Mouse (Mus musculus): ENCODE results near the gene Rtn4ip1.
A peak's percentile ranks its signal among the peaks of the same experiment; 100 is the strongest.

The Rtn4ip1 gene

DNA sequence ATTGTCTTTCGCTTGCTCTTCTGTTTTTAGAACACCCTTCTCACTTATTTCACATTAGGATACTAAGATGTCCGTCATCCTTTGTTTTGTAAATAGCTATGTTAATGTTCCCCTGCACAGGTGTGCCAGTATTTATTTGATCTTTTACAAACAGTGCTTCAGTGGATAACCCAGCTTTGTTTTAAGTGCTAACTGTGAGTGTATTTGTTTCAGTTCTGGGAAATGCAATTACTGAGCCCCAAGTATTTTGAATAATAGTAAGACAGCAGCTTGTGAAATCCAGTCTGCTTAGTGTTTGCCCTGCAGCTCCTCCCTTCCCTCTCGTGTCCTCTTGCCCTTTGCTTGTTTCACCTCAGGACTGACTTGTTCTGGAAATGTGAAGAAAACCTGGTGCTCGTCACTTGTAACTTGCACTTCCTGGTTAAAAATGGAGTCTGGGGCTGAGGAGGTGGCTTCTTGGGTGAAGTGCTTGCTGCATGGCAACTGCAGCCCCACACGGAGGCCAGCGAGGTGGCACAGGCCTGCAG lies 37.6 kb downstream of the Rtn4ip1 start:
- DNase-seq: no peak

DNA sequence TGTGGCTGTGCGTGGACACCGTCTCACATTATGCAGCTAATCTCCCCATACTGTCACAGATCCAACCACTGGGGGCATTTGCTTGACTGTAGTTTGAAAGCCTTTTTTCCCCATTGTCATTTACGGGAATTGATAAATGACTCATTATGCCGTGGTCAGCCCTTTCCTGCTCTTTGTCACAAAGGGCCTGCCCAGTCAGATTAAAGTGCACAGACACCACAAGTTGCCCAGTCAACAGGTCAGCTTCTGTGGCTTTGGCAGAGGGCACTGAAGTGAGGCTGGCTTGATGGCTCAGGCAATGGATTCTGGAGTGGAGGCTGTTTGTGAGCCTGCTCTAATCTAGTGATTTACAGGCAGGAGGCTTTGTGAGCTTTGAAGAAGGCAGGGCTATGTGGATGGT lies 42.1 kb downstream of the Rtn4ip1 start:
- no peak for DNase-seq

DNA sequence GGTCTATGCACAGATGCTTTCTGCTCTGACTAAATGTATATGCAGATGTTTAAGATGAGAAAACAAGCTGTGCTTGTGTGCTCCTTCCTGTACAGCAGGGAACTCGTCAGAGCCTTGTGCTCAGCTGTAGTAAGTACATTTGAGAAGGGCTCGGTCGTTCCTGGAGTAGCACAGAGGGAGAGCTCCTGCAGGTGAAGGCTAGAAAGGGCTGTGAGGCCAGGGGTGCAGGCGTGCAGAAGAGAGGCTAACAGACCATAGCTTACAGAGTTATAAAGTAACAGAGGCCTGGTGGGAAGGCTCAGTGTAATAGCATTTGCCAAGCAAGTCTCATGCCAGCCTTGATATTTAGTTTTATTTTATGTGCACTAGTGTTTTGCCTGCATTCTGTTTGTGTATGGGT lies 43.8 kb downstream of the Rtn4ip1 start:
- DNase-seq: no peak

DNA sequence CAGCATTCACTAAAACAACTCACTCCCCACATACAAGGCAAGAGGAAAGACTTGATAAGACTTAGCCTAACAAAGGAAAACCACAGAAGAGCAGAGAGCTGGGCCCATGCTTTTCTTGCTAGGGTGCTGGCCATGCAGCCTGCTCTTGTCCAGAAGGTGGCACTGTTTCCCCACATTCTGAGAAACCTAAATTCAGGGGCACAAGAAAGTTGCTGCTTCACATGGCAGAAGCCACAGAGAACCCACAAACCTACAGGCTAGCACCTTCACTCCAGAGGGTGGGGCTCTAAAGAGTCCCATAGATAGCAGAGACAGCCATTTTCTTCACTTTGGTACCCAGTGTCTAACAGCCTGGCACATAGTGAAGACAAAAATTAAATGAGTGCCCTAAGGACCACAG lies 52.3 kb downstream of the Rtn4ip1 start:
- no peak for DNase-seq

DNA sequence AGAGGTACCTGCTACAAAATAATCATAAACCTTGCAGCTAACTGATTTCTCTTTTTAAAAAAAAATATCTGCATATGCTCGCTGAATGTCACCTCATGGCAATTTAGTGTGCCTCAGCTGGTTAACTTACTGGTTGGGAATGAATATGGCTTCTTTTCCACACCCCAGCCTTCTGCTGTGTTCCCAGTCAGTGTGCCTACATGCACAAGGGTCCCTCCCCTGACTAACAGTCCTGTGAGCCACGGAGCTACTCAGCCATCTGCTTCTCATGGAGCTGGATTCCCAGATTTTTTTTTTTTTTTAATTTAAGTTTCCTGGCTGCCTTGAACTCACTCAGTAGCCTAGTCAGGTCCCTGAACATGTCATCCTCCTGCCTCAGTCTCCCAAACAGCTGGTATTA lies 63.3 kb downstream of the Rtn4ip1 start:
- DNase-seq: no peak

DNA sequence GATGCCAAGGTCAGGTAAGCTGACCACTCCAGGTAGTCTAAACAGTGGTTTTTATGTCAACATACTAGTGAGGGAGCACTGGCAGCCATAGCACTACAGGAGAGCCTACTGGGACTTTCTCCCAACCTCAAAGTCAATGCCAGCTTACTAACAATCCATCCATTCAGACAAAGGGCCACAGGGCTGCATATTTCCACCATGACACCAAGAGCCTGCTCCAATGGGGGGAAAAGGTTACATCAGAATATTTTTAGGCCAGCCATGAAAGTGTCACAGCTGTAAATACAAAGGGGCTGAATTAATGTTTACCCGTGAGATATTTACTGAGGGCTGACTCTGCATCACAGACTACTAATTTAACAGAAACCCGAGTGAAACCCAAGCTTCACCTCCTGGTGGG lies 71.6 kb downstream of the Rtn4ip1 start:
- DNase-seq: peak; percentile 55

DNA sequence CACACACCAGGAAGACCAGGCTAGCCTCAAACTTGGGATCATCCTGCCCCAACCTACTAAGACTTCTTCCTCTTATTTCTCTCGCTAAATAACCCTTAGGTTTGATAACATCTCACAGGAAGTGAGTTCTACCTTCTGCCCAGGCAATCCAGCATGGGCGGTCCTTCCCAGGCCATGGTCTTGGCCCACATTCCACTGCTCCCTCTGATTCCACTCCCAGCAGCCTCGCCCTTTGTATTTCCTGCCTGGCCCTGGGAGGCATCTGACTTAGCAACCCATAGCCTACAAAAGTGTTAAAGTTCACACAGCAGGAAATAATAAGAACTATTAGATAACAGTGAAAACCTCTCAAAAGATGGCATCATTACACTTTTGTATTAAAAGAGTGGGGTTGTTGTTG lies 75.7 kb downstream of the Rtn4ip1 start:
- peak; percentile 98 for DNase-seq

DNA sequence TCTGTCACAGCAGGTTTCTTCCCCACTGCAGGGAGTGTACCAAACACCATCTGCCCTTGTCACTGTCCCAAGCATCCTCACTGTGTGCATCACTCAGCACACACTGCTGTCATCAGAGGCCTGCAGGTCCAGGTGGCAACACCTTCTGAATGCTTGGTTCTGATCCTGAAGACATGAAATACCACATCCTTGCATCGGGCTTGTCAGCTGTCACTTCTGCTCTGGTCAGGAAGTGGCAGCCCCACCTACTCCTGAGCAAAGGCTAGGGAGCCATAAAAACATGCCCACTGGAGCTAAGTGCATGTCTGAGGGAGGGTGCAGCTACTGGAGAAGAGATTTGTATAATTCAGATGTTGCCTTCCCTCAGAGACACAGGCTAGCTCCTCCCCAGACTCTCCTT lies 78.5 kb downstream of the Rtn4ip1 start:
- DNase-seq: peak; percentile 76

DNA sequence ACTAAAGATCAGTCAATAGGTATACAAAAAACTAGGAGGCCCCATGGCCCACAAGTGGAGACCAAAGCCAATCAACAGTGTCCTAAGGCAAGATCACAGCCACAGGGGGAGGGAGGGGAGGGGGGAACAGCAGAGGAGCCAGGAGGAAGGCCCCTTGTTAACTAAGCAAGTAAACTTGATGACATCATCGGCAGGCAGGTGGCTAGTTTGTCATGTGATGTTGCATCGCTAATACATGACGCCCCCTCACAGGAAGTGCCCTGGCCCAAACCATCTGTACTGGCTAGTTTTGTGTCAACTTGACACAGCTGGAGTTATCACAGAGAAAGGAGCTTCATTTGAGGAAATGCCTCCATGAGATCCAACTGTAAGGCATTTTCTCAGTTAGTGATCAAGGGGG lies 79.1 kb downstream of the Rtn4ip1 start:
- DNase-seq: peak; percentile 43

DNA sequence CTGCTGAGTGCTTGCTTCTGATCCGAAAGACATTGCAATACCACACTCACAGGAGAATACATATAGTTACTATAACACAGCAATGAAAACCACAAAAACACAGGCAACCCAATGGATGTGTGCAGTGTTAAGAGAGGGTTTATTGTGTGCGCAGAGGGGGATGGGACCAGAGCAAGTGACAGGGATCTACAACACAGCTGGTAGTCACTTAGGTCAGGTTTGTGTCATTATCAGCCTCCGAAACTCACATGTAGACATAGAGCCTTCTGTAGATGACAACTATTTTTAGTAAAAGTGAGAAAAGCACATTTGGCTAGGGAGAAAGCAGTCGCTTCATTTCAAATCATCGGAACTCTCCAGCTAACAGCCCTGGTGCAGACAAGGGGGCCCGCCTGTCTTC lies 80.9 kb downstream of the Rtn4ip1 start:
- peak; percentile 28 for DNase-seq

DNA sequence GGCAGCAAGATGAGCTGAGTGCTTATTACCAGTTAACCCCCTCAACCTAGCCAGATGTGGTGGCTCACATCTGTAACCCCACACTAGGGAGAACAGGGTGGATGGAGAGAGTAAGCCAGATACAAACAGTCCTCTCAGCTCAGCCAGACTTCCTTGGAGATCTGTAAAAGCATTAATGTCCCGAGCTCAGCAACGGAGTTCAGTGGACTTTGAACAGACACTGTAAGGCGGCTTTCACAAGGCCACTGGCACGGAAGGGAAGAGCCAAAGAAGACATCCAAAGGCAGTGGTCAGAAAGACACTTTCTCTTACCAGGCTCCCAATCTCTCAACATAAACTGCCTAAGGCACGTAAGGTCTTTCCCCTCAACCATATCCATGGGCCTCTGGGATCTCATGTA lies 81.6 kb downstream of the Rtn4ip1 start:
- peak; percentile 72 for DNase-seq

DNA sequence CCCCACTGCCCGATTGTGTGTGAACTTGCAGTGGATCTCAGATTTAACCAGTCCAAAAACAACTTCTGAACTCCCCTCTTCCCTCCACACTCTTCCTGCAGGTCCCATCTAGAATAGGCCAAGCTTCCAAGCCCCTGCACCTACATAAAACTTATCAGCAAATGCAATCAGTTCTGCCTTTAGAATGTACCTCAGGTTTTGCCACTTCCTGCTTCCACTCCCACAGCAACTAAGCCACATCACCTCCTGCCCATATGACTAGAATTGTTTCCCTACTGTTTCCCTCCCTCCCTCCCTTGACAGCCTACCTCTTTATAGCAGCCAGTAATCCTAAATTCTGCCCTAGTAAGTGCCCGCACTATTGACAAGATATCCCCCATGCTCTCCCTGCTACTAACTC lies 82.3 kb downstream of the Rtn4ip1 start:
- no peak for DNase-seq

DNA sequence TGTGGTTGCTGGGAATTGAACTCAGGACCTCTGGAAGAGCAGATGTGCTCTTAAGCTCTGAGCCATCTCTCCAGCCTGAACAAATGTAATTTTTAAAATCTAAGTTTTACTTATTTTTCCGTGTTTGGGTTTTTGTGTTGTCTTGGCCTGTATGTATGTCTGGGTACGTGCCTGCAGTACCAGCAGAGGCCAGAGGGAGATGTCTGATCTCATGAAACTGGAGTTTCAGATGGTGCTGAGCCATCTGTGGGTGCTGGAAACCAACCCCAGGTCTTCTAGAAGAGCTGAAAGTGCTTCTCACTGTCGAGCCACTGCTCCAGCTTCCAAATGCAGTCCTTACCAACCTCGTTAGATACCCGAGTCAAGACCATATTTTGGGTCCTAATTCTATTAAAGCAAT lies 89.7 kb downstream of the Rtn4ip1 start:
- DNase-seq: peak; percentile 78

DNA sequence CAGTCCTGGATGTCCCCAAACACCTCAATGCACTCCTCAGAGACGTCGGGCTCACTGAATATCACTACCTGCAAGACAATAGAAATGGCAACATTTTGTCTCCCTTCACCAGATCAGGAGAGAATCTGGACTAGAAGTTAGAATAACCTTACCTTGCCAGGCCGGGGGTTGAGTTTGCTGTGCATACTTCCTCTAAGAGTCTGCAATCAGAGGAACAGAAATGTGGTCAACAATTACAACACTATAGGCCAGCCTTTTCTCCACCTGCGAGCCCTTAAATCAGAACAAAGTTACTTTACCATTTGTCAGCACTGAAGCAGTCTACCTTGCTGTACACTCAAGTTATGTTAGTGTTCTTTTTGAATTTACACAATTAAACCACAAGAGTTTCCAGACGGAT lies 90.9 kb downstream of the Rtn4ip1 start:
- DNase-seq: no peak

DNA sequence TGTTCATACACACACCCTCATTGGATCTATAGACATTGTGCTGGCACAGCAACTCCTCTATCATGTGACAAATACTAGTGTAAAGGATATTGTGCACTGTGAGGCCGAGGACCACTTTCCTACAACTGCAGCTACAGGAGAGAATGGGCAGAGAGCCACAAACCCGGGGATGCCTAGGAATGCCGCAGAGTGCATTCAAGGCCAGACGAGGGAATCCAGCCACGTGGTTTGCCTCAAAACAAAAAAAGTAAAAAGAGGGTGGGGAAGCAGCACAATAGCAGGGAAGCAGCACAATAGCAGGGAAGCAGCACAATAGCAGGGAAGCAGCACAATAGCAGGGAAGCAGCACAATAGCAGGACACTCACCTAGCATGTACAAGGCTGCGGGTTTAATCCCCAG lies 91.6 kb downstream of the Rtn4ip1 start:
- peak; percentile 90 for DNase-seq

DNA sequence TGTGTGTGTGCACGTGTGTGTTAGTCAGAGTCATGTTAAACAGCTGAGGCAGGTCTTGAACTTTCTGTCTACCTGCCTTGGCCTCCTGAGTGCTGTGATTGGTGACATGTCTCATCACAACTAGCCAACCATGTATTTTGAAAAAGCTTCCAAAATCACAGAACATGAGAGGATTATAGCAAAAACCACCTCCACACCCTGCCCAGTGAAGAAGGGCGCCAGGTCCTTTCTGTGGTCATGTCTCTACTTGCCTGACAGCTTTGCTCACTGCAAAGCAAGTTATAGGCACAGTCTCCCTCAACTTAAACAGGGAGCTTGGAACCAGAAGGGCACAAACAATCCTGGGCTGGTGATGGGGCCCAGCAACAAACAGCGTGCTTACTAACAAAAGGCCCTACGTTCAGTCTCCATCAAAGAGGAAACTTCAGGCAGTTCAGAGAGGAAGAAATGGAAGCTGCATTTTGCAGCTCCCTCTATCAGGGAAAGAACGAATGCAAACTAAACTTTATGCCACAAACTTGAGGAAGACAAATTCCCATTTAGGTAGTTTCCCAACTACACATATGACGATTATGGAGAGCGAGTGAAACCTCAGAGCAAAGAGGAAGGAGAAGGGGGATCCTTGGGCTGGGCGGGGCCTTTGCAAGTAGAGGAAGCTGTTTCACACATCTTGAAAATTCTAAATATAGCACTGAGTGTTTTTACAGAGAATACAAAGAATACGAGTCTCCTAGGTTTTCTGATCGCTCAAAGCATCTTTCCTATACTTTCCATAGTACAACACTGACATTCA lies 94.4 kb downstream of the Rtn4ip1 start:
- DNase-seq: peak; percentile 92

DNA sequence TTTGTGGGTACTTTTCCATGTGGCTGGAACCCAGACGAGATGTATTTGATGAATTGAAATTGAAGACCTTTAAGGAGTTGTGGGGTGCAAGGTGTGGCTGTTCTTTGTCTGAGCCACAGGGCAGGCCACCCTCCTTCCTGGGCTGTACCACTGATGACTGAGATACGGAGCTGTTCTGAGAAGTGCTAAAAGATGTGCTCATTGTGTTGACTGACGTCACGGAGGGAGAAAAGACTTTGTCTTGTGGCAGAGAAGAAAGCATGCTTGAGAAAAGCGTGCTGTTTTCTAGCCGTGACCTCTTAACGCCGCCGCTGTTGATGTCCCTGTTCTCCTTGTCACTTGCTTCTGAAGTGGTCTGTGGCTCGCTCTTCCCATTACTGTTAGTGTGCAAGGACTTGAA lies 95.7 kb downstream of the Rtn4ip1 start:
- DNase-seq: peak; percentile 89

DNA sequence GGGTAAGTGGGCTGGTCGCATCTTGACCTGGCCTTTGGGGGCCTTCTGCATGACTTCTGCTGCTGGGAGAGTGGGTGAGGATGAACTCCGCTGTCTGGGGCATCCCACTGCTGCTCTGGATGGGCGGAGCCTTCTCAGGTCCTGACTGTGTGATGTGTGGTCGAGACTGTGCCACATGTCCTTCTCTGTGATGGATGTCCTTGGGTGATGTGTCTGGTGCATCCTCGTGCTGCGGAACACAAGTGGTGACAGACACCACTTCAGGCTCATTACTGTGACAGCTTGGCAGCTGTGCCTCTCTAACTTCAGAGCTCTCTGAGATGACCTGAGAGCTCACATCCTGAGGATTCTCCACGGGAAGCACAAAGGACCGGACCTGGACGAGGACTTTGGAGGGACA lies 96.4 kb downstream of the Rtn4ip1 start:
- peak; percentile 88 for DNase-seq

DNA sequence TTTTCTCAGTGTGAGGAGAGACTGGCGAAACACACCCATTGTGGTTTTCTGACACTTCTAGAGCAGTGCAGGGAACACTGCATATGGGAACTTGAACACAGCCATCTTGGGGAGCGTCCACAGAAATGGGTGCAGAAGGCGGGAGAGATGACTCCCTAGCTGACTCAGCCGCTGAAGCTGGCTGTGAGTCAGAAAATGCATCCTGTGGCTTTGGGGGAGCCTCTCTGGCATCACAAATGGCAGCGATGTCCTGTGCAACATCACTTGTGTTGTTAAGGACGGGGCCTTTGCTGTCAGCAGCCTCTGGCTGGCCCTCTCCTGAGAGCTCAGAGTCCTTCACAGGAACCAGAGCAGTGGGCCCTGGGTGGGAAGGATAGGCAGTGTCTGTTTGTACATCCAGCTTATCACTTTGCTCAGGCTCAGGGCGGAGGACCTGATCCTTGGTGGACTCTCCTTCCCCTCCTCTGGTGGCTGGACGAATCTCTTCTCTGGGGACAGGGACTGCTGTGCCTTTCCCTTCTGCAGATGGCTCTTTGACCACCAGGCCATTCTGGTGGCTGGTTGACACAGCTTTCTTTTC lies 97.0 kb downstream of the Rtn4ip1 start:
- peak; percentile 74 for DNase-seq

DNA sequence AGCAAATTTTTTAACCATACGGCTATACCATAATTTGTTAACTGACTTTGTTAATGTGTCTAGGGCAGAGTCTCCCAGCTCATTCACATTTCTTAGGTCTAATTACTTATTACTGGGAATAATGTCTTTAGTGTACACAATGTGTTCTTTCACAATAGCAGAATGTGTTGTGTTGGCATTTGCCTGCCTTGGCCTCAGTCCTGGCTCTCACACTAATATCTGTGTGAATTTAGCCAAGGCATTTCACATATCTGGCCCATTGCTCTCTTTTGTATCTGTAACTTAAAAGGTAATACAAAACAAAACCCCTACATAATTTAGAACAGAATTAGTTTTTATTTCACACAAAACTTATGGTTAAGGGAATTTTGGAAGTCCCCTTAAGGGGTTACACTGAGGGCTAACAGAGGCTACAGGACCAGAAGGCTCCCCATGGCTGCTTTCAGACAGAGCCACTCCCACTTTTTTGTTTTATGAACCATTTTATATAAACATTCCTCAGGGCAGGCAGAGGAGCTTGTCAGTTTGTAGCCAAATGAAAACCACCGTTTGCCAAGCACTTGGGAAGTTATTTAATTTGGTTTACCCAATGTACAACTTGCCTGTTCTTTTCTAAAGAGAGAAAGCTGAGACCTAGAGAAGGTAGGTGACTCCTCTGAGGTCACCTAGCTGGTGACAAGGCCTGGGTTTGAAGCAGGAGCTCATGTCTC lies 98.7 kb downstream of the Rtn4ip1 start:
- no peak for DNase-seq

DNA sequence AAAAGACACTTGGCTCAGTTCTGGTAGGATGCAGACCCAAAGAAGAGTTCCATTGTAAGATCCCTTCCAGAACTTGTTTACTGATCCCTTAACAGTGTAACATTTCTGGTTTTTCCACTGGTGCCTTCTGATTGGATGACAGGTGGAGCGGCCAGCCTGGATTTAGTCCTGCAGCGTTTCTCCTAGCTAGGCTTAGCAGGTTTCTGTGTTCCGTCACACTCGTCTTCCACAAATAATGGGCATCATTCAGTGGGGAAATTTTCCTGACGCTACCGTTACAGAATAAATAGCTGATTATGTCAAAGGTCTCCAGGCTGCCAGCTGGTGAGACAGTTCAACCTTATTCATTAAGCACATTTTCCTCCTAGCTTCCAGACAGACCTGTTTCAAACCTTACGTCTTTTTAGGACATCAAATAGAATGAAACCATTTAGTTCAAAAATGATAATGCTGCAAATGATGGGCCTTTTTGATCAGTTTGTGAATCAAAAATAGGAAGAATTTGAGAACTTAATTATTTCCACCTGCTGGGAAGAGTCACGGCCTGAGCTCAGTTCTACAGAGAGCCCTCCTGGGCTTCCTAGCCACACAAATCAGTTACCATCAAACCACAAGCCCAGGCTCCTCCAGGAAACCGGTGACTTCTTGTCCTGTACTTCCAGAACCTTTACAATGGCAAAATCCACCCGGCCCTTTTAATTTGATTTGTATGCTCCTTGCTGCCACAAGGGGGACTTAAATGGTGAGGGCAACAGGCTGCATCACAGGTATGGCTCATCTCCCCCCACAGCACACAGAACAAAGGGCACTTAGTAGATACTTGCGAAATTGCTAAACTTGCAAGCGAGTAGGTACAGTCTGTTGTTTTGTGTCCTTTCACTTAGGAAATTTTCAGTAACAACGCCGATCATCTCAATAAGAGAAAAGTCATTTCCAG lies 100.7 kb downstream of the Rtn4ip1 start:
- no peak for DNase-seq

DNA sequence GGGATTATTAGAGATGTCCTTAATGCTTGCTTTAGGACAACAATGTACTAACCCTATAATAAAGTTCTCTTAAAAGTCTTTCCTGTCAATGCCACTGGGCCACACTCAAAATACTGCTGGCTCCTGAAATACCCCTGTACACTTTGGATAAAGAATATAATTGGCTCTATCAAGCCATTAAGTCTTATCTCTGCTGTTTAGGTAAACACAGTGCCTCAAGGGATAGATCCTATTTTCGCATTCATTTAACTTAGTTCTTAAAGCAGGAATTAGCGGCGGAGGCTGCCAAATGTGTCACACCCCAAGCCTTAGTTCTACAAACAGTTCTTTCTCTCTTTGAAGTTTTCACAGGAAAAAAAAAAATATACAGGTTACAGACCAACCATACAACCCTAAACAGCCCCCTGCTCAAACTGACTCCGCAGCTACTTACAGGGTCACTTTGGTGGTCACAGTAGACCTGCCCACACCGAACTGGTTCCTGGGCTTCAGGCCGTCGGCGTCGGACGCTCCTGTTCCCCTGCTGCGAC lies 101.5 kb downstream of the Rtn4ip1 start:
- no peak for DNase-seq
